Mouse (Mus musculus) erythroblast, embryonic 14.5 days (primary cell): ENCODE data around the gene Slc43a2. TPM values are rescaled to one million over a fixed set of nuclear protein-coding genes. Genes with fewer than 3 reads are reported as not detected.

Experiments used
- H3K27me3 ChIP-seq: 2 replicates; pipeline ENCODE4 v1.6.1; 2012; ENCODE audit warnings: inconsistent platforms; ENCODE audit not compliant: control insufficient read depth
- H3K36me3 ChIP-seq: 2 replicates; pipeline ENCODE4 v1.6.1; 2012; ENCODE audit warnings: mild to moderate bottlenecking, inconsistent platforms; ENCODE audit not compliant: control insufficient read depth
- H3K4me1 ChIP-seq: 2 replicates; pipeline ENCODE4 v1.6.1; 2012; ENCODE audit warnings: inconsistent platforms; ENCODE audit not compliant: control insufficient read depth
- H3K4me3 ChIP-seq: replicated peaks from 2 replicates; pipeline ENCODE3; 2012; ENCODE audit warnings: moderate library complexity, mild to moderate bottlenecking, inconsistent platforms
- H3K9me3 ChIP-seq: 2 replicates; pipeline ENCODE4 v1.6.1; 2012; ENCODE audit warnings: low read length, inconsistent platforms, mixed read lengths; ENCODE audit not compliant: control insufficient read depth
- GATA1 ChIP-seq: IDR thresholded peaks from 2 replicates; pipeline ENCODE4 v1.6.1; 2012; ENCODE audit warnings: low read length, inconsistent platforms, mixed read lengths
- TAL1 ChIP-seq: IDR thresholded peaks from 3 replicates; pipeline ENCODE4 v1.6.1; 2012; ENCODE audit warnings: low read length, inconsistent platforms, mixed read lengths
- polyA plus RNA-seq: library from polyadenylated mRNA; stranded (reverse); fragments of >175 nt; gene quantifications from 2 replicates; pipeline ENCODE4 v1.2.3, GENCODE M21; 2012

Gene Slc43a2
- polyA plus RNA-seq, 1 experiment, result 0.29 TPM

- Histone ChIP-seq H3K36me3 (peaks cover 62% of the 10 kb centered on the region), H3K4me1 (peaks cover 24% of the 10 kb centered on the region), H3K9me3 (no peaks in the 10 kb centered on the region), H3K4me3 (peak within 1 kb of the TSS; percentile 70), H3K27me3 (no peaks in the 10 kb centered on the region)
- TF ChIP-seq TAL1 (no peak), GATA1 (no peak)
These were observed 21.5 kb upstream of the Slc43a2 start, which contains the start of gene Rilp for GRCm38 (mm10) chr11:75509741-75510626. Gene Rilp (plus strand): TSS chr11:75510094.

DNA sequence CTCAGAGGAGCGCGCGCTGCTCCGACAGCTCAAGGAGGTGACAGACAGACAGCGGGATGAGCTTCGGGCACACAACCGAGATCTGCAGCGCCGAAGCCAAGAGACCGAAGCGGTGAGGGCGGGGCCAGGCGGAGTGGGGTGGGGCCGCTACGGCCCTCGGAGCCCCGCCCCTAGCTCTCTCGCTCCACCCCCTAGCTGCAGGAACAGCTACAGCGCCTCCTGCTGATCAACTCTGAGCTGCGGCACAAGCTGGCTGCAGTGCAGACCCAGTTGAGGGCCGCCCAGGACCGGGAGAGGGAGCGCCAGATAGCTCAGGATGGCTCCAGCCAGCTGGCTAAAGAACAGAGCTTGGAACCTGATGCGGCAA, 20.9 kb upstream of the Slc43a2 start:
- Histone ChIP-seq H3K27me3 (no peaks in the 10 kb centered on the region), H3K4me1 (peaks cover 24% of the 10 kb centered on the region), H3K4me3 (peak overlapping the region; percentile 70), H3K9me3 (no peaks in the 10 kb centered on the region), H3K36me3 (peaks cover 60% of the 10 kb centered on the region)
- TF ChIP-seq GATA1 (no peak), TAL1 (no peak)

DNA sequence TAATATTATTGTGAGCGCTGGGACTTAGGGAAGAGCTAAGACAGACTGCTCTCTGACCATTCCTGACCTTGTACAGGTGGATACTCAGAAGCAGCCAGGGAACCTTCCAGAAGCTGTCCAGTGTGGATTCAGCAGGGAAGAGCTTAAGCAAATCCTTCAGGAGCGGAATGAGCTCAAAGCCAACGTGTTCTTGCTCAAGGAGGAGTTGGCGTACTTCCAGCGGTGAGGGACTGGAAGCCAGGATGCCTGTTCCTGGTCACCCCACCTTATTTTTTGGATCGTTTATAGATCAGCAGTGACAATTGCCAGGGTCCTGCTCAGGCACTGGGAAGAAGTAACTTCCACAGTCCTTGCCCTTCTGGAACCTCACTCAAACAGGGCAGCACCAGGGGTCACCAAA, 20.3 kb upstream of the Slc43a2 start:
- H3K36me3 ChIP-seq, result peaks cover 54% of the 10 kb centered on the region
- H3K9me3 ChIP-seq, result no peaks in the 10 kb centered on the region
- no peaks in the 10 kb centered on the region for H3K27me3 ChIP-seq

GRCm38 (mm10) chr11:75512301-75513018, 19.0 kb upstream of the Slc43a2 start:
- no peaks in the 10 kb centered on the region for H3K27me3 ChIP-seq
- H3K36me3 ChIP-seq, result peaks cover 43% of the 10 kb centered on the region
- H3K9me3 ChIP-seq, result no peaks in the 10 kb centered on the region
- H3K4me1 ChIP-seq, result peaks cover 24% of the 10 kb centered on the region
- H3K4me3 ChIP-seq, result no peak overlapping the region
- TF ChIP-seq GATA1 (no peak), TAL1 (no peak)

More for the DNA sequence above, 20.3 kb upstream of the Slc43a2 start:
- H3K4me3 ChIP-seq, result no peak overlapping the region
- TF ChIP-seq TAL1, result no peak
- no peak for TF ChIP-seq GATA1
- peaks cover 24% of the 10 kb centered on the region for H3K4me1 ChIP-seq

GRCm38 (mm10) chr11:75513336-75513735, 18.2 kb upstream of the Slc43a2 start, which contains the start of gene Scarf1:
Gene Scarf1 (plus strand): TSS chr11:75513540.
- Histone ChIP-seq H3K4me1 (peaks cover 24% of the 10 kb centered on the region), H3K27me3 (no peaks in the 10 kb centered on the region), H3K9me3 (no peaks in the 10 kb centered on the region), H3K36me3 (peaks cover 35% of the 10 kb centered on the region), H3K4me3 (no peak within 1 kb of the TSS)
- TF ChIP-seq GATA1 (no peak), TAL1 (no peak)

GRCm38 (mm10) chr11:75515186-75515585, 16.3 kb upstream of the Slc43a2 start:
- no peaks in the 10 kb centered on the region for H3K9me3 ChIP-seq
- no peak overlapping the region for H3K4me3 ChIP-seq

DNA sequence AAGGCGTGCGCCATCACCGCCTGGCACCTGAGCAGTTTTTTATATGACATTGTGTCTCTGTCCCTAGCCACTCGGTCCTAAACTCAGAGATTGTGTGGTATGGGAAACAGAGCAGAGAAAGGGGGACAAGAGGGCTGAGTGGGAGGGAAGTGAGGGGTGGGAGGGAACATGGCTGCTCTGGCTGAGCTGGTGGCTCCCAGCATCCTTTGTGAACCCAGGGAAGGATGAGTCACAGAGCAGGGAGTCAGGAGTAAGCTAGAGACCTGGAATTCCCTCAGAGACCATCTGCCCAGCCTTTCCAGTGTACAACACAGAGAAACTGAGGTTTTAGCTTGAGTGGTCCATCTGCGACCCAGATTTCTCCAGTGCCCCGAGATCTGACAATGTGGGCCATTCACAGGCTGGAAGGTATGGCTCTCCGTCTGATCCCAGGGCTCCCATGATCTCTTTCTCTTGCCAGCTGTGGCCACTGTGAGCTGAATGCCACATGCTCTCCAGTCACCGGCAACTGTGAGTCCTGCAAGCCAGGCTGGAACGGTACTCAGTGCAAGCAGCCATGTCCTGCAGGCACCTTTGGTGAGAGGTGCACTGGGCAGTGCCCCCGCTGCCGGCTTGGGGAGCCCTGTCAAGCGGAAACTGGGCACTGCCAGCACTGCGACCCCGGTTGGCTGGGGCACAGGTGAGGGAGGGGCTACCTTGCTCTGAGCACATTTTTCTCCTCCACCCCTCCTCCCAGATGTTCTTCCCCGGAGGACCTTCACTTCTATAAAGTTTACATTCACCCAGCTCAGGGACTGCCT, 11.5 kb upstream of the Slc43a2 start:
- Histone ChIP-seq H3K4me1 (no peaks in the 10 kb centered on the region), H3K27me3 (no peaks in the 10 kb centered on the region; the same call in 1 of the 2 replicates), H3K36me3 (peaks cover 5% of the 10 kb centered on the region; the same call in 1 of the 2 replicates), H3K4me3 (no peak overlapping the region), H3K9me3 (no peaks in the 10 kb centered on the region)
- TF ChIP-seq TAL1 (no peak), GATA1 (no peak)

More at GRCm38 (mm10) chr11:75515186-75515585, 16.3 kb upstream of the Slc43a2 start:
- no peaks in the 10 kb centered on the region; the same call in 1 of the 2 replicates for H3K27me3 ChIP-seq
- peaks cover 17% of the 10 kb centered on the region; the same call in 1 of the 2 replicates for H3K36me3 ChIP-seq
- no peak for TF ChIP-seq GATA1
- no peak for TF ChIP-seq TAL1
- H3K4me1 ChIP-seq, result peaks cover 8% of the 10 kb centered on the region

- TF ChIP-seq TAL1, result no peak
- TF ChIP-seq GATA1, result no peak
- no peaks in the 10 kb centered on the region; the same call in 1 of the 2 replicates for H3K36me3 ChIP-seq
These were observed 9.9 kb upstream of the Slc43a2 start for GRCm38 (mm10) chr11:75521609-75522008.

More at GRCm38 (mm10) chr11:75521609-75522008, 9.9 kb upstream of the Slc43a2 start:
- no peaks in the 10 kb centered on the region; the same call in 1 of the 2 replicates for H3K27me3 ChIP-seq
- H3K9me3 ChIP-seq, result no peaks in the 10 kb centered on the region
- no peaks in the 10 kb centered on the region for H3K4me1 ChIP-seq
- H3K4me3 ChIP-seq, result no peak overlapping the region
